Mouse (Mus musculus) limb, embryonic 11.5 days (tissue): ENCODE measurements around the gene Tbc1d2. TPM values are rescaled to one million over a fixed set of nuclear protein-coding genes. Genes with fewer than 3 reads are reported as not detected.

Experiments
- ATAC-seq: fragments of 200-750 bp; cut with Nextera tagmentation; 2 replicates; pipeline ENCODE4 v1.8.0; 2017; ENCODE audit warnings: low read depth; ENCODE audit not compliant: insufficient number of reproducible peaks, low FRiP score, low TSS enrichment
- DNase-seq: peaks from one replicate; pipeline ENCODE4 v3.0.0-alpha.2; 2015; ENCODE audit warnings: low spot score
- H3K27ac ChIP-seq: fragments of 300-500 bp; sonication (generic); replicated peaks from 2 replicates; pipeline ENCODE4 v1.5.1; 2014; ENCODE audit warnings: low read depth, mild to moderate bottlenecking, low read length
- H3K27me3 ChIP-seq: fragments of 300-500 bp; sonication (generic); 2 replicates; pipeline ENCODE4 v1.6.1; 2014; ENCODE audit warnings: mild to moderate bottlenecking, low read length, mixed read lengths; ENCODE audit not compliant: control insufficient read depth, insufficient read depth
- H3K36me3 ChIP-seq: fragments of 300-500 bp; sonication (generic); 2 replicates; pipeline ENCODE4 v1.6.1; 2014; ENCODE audit warnings: mild to moderate bottlenecking, low read length, moderate library complexity, mixed read lengths; ENCODE audit not compliant: control insufficient read depth, insufficient read depth
- H3K4me1 ChIP-seq: fragments of 300-500 bp; sonication (generic); 2 replicates; pipeline ENCODE4 v1.6.1; 2014; ENCODE audit warnings: low read length, mixed read lengths; ENCODE audit not compliant: control insufficient read depth, insufficient read depth
- H3K4me2 ChIP-seq: fragments of 300-500 bp; sonication (generic); 2 replicates; pipeline ENCODE4 v1.6.1; 2014; ENCODE audit warnings: low read depth, mild to moderate bottlenecking, moderate library complexity; ENCODE audit not compliant: severe bottlenecking
- H3K4me3 ChIP-seq: fragments of 300-500 bp; sonication (generic); 2 replicates; pipeline ENCODE4 v1.5.1; 2014; ENCODE audit warnings: low read depth, low read length
- H3K9ac ChIP-seq: fragments of 300-500 bp; sonication (generic); 2 replicates; pipeline ENCODE4 v1.6.1; 2014; ENCODE audit warnings: mild to moderate bottlenecking, low read length
- H3K9me3 ChIP-seq: fragments of 300-500 bp; sonication (generic); 2 replicates; pipeline ENCODE4 v1.6.1; 2016; ENCODE audit warnings: low read length; ENCODE audit not compliant: control insufficient read depth
- WGBS: fragments of 180-500 bp; shearing (Covaris S2); extraction: QIAGEN DNeasy Blood & Tissue Kit; methylation state at CpG from one replicate; pipeline ENCODE4 v1.1.7; 2014; 5-methylcytosine and 5-hydroxymethylcytosine counted together
- polyA plus RNA-seq: library from polyadenylated mRNA; unstranded; fragments of >200 nt; fragmentation: Nextera tagmentation; extraction: Ambion mirVana; gene quantifications from 2 replicates; pipeline ENCODE4 v1.2.1, GENCODE M21; 2014

Gene Tbc1d2
- polyA plus RNA-seq, 1 experiment from 2014 or later, result 0.96 TPM

- Histone ChIP-seq H3K4me2 (no peak overlapping the region), H3K27ac (no peak overlapping the region), H3K27me3 (peaks cover 32% of the 10 kb centered on the region), H3K36me3 (no peaks in the 10 kb centered on the region), H3K9ac (no peak overlapping the region), H3K9me3 (no peaks in the 10 kb centered on the region), H3K4me3 (no peak overlapping the region), H3K4me1 (no peaks in the 10 kb centered on the region)
- no peak for DNase-seq
- WGBS, result 72% methylated on average over 10 of the region's 10 CpGs
- ATAC-seq, result no peak
Measured at GRCm38 (mm10) chr4:46598111-46598510, 51.9 kb downstream of the Tbc1d2 start.

GRCm38 (mm10) chr4:46597286-46597961, 52.6 kb downstream of the Tbc1d2 start:
- H3K9me3 ChIP-seq, result no peaks in the 10 kb centered on the region
- 72% methylated on average over 11 of the region's 11 CpGs for WGBS
- no peak overlapping the region for H3K4me2 ChIP-seq
- H3K4me1 ChIP-seq, result no peaks in the 10 kb centered on the region
- H3K9ac ChIP-seq, result no peak overlapping the region
- H3K36me3 ChIP-seq, result no peaks in the 10 kb centered on the region
- H3K27ac ChIP-seq, result no peak overlapping the region
- DNase-seq, result no peak
- H3K27me3 ChIP-seq, result peaks cover 31% of the 10 kb centered on the region
- ATAC-seq, result no peak
- H3K4me3 ChIP-seq, result no peak overlapping the region

- Histone ChIP-seq H3K9ac (no peak overlapping the region), H3K9me3 (no peaks in the 10 kb centered on the region), H3K27ac (no peak overlapping the region), H3K4me3 (no peak overlapping the region), H3K27me3 (peaks cover 22% of the 10 kb centered on the region), H3K4me2 (no peak overlapping the region), H3K4me1 (no peaks in the 10 kb centered on the region), H3K36me3 (no peaks in the 10 kb centered on the region)
- ATAC-seq, result no peak
- no peak for DNase-seq
- WGBS, result 70% methylated on average over 6 of the region's 6 CpGs
Measured at GRCm38 (mm10) chr4:46596398-46596797, 53.6 kb downstream of the Tbc1d2 start.

GRCm38 (mm10) chr4:46594131-46594530, 55.9 kb downstream of the Tbc1d2 start:
- no peak overlapping the region for H3K4me3 ChIP-seq
- no peak overlapping the region for H3K27ac ChIP-seq
- no peaks in the 10 kb centered on the region for H3K9me3 ChIP-seq
- ATAC-seq, result no peak
- H3K4me1 ChIP-seq, result no peaks in the 10 kb centered on the region
- H3K9ac ChIP-seq, result no peak overlapping the region
- no peak overlapping the region for H3K4me2 ChIP-seq
- DNase-seq, result no peak
- H3K36me3 ChIP-seq, result no peaks in the 10 kb centered on the region
- WGBS, result 69% methylated on average over 5 of the region's 5 CpGs
- peaks cover 2% of the 10 kb centered on the region; the same call in 1 of the 2 replicates for H3K27me3 ChIP-seq

- ATAC-seq, result no peak
- no peak overlapping the region for H3K9ac ChIP-seq
- DNase-seq, result no peak
- no peak overlapping the region for H3K27ac ChIP-seq
- no peak overlapping the region for H3K4me2 ChIP-seq
- H3K4me1 ChIP-seq, result no peaks in the 10 kb centered on the region
- WGBS, result 28% methylated on average over 6 of the region's 6 CpGs
- H3K9me3 ChIP-seq, result no peaks in the 10 kb centered on the region
- no peak overlapping the region for H3K4me3 ChIP-seq
- H3K36me3 ChIP-seq, result no peaks in the 10 kb centered on the region
- no peaks in the 10 kb centered on the region; the same call in 1 of the 2 replicates for H3K27me3 ChIP-seq
Measured at GRCm38 (mm10) chr4:46593472-46593871, 56.5 kb downstream of the Tbc1d2 start.

- Histone ChIP-seq H3K4me3 (no peak overlapping the region), H3K27me3 (no peaks in the 10 kb centered on the region; the same call in 1 of the 2 replicates), H3K9ac (no peak overlapping the region), H3K9me3 (no peaks in the 10 kb centered on the region), H3K27ac (no peak overlapping the region), H3K36me3 (no peaks in the 10 kb centered on the region), H3K4me2 (no peak overlapping the region), H3K4me1 (no peaks in the 10 kb centered on the region)
- DNase-seq (no peak), ATAC-seq (no peak)
- 89% methylated on average over 9 of the region's 9 CpGs for WGBS
Measured at GRCm38 (mm10) chr4:46591833-46592520, 58.0 kb downstream of the Tbc1d2 start.

- H3K4me3 ChIP-seq, result no peak overlapping the region
- ATAC-seq (no peak), DNase-seq (no peak)
- H3K9ac ChIP-seq, result no peak overlapping the region
- no peak overlapping the region for H3K4me2 ChIP-seq
- 76% methylated on average over 4 of the region's 4 CpGs for WGBS
- H3K36me3 ChIP-seq, result no peaks in the 10 kb centered on the region
- H3K4me1 ChIP-seq, result no peaks in the 10 kb centered on the region
- H3K27me3 ChIP-seq, result no peaks in the 10 kb centered on the region
- H3K27ac ChIP-seq, result no peak overlapping the region
- H3K9me3 ChIP-seq, result no peaks in the 10 kb centered on the region
Measured at GRCm38 (mm10) chr4:46590810-46591209, 59.2 kb downstream of the Tbc1d2 start.

- 73% methylated on average over 5 of the region's 5 CpGs for WGBS
- no peak overlapping the region for H3K4me2 ChIP-seq
- H3K36me3 ChIP-seq, result no peaks in the 10 kb centered on the region
- H3K9me3 ChIP-seq, result no peaks in the 10 kb centered on the region
- DNase-seq, result no peak
- H3K27me3 ChIP-seq, result no peaks in the 10 kb centered on the region
- H3K4me3 ChIP-seq, result no peak overlapping the region
- no peak overlapping the region for H3K27ac ChIP-seq
- ATAC-seq, result no peak
- H3K4me1 ChIP-seq, result no peaks in the 10 kb centered on the region
- no peak overlapping the region for H3K9ac ChIP-seq
Measured at GRCm38 (mm10) chr4:46589946-46590684, 59.9 kb downstream of the Tbc1d2 start.
